In the genomic region with DNA sequence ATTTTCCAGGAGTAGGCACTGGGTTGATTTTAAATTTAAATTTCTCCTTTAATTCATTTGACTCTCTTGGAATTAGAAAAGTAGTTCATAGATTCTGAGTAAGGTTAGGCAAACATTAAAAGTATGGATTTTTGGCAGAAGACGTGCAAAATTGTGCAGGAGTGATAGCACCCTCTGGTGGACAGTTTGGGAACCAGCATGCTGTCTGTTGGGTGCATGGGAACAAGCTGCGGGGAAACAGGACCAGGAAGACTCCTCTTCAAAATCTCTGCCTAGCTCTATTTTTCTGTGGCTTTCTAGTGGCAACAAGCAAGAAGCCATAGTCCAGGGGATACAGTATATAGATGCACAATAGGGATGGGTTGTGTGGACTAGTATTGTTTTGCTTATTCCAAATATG, we compare ENCODE assay signal across 8 mouse cellular contexts. TPM values are rescaled to one million over a fixed set of nuclear protein-coding genes. Genes with fewer than 3 reads are reported as not detected.
DNase-seq lines count a peak whose midpoint lies in the region; TF ChIP-seq lines count a peak whose summit lies in the region.
"Had no signal": no experiment of that assay in that cellular context is flagged by ENCODE, and none has a peak within 500 bp of the region (broad histone marks: within the 10 kb centered on the region; RNA-seq: fewer than 3 reads in every experiment).

No protein-coding gene starts in this region.

- no peaks in the 10 kb centered on the region for H3K9me3 ChIP-seq in ES-Bruce4 (replicated peaks; ENCODE audit: control insufficient read depth, insufficient read depth, low read length, poor library complexity, severe bottlenecking)
- H3K9me3 ChIP-seq: liver, embryonic 15.5 days had no signal

- H3K9ac ChIP-seq in ES-Bruce4 (ENCODE audit: low read depth, poor library complexity, severe bottlenecking) = no peak overlapping the region
- H3K9ac ChIP-seq: liver, embryonic 15.5 days had no signal

- H3K36me3 ChIP-seq in C2C12 (ENCODE audit: control insufficient read depth, insufficient read depth) = no peaks in the 10 kb centered on the region
- H3K36me3 ChIP-seq in ES-Bruce4 (ENCODE audit: control insufficient read depth, insufficient read depth, low read length, poor library complexity, severe bottlenecking) = no peaks in the 10 kb centered on the region
- H3K36me3 ChIP-seq in small intestine, adult 2 months (ENCODE audit: control insufficient read depth, insufficient read depth, low read length) = no peaks in the 10 kb centered on the region
- H3K36me3 ChIP-seq: liver, embryonic 15.5 days had no signal

- peak; percentile 72 for DNase-seq in c-Kit-positive CD71-positive TER-119-positive erythroid progenitor cells, embryonic 14.5 days (ENCODE audit: low spot score)
- DNase-seq in frontal cortex, postnatal 36 days (ENCODE audit: low spot score in 2 of 2) = peak; percentile 74 to 84
- DNase-seq in layer of hippocampus, adult 11-12 months (ENCODE audit: low spot score) = peak; percentile 81
- DNase-seq in lung, postnatal 14 days = peak; percentile 81

- H3K79me2 ChIP-seq in C2C12 (ENCODE audit: control insufficient read depth, insufficient read depth) = peaks cover 17% of the 10 kb centered on the region

- 1% methylated on average over 2 of the region's 2 CpGs for WGBS in small intestine, adult 2 months

- H3K4me1 ChIP-seq in ES-Bruce4 (ENCODE audit: control insufficient read depth, insufficient read depth, low read length) = peaks cover 3% of the 10 kb centered on the region
- peaks cover 20% of the 10 kb centered on the region for H3K4me1 ChIP-seq in small intestine, adult 2 months (ENCODE audit: control insufficient read depth, insufficient read depth, insufficient read length, low read length)

- TF ChIP-seq EP300 in ES-Bruce4 (IDR thresholded peaks at IDR 0.05; ENCODE audit: insufficient read depth, low read depth, low read length) = no peak

- no peak overlapping the region for H3K27ac ChIP-seq in ES-Bruce4 (ENCODE audit: insufficient read depth, low read length)
- H3K27ac ChIP-seq in small intestine, adult 2 months (ENCODE audit: insufficient read depth, low read depth, low read length) = no peak overlapping the region
- H3K27ac ChIP-seq: liver, embryonic 15.5 days had no signal

- H3K79me3 ChIP-seq in C2C12 (ENCODE audit: low read depth) = peaks cover 13% of the 10 kb centered on the region

- TF ChIP-seq CTCF in C2C12 (IDR thresholded peaks at IDR 0.05; ENCODE audit: control insufficient read depth, insufficient read depth, insufficient read length) (peak; percentile 76), ES-Bruce4 (IDR thresholded peaks at IDR 0.05; ENCODE audit: low read depth, low read length) (peak; percentile 73)
- peak; percentile 91; the same call in 1 of the 2 replicates for TF ChIP-seq CTCF in small intestine, adult 2 months (IDR thresholded peaks at IDR 0.05; ENCODE audit: extremely low read depth, insufficient read length, insufficient replicate concordance, low read depth, low read length)

- no peak overlapping the region for H3K4me3 ChIP-seq in C2C12 (ENCODE audit: insufficient read depth, poor library complexity, severe bottlenecking)
- H3K4me3 ChIP-seq in ES-Bruce4 (ENCODE audit: low read depth, low read length) = no peak overlapping the region
- H3K4me3 ChIP-seq in small intestine, adult 2 months (ENCODE audit: low read depth, low read length) = no peak overlapping the region
- H3K4me3 ChIP-seq: liver, embryonic 15.5 days had no signal

- H3K27me3 ChIP-seq in C2C12 (ENCODE audit: control insufficient read depth, insufficient read depth, insufficient read length) = no peaks in the 10 kb centered on the region
- no peaks in the 10 kb centered on the region for H3K27me3 ChIP-seq in ES-Bruce4 (ENCODE audit: control insufficient read depth, insufficient read depth, low read length, poor library complexity, severe bottlenecking)
- H3K27me3 ChIP-seq in small intestine, adult 2 months (ENCODE audit: control insufficient read depth, insufficient read depth, low read length) = no peaks in the 10 kb centered on the region
- H3K27me3 ChIP-seq: liver, embryonic 15.5 days had no signal

- no peak for TF ChIP-seq POLR2A in ES-Bruce4 (IDR thresholded peaks at IDR 0.05; ENCODE audit: insufficient read depth, low read length)
- TF ChIP-seq POLR2A in small intestine, adult 2 months (IDR thresholded peaks at IDR 0.05; ENCODE audit: low read depth, low read length) = no peak

- no peak overlapping the region for H3ac ChIP-seq in C2C12 (ENCODE audit: control insufficient read depth, insufficient read length, low read depth)

TF ChIP-seq in C2C12, 6 proteins besides CTCF, POLR2A, EP300 and RAD21:
- TF ChIP-seq MAX (IDR thresholded peaks at IDR 0.05) (peak; percentile 68), MYOG (IDR thresholded peaks at IDR 0.05; ENCODE audit: control insufficient read depth, extremely low read depth, insufficient read length) (no peak), CEBPB (IDR thresholded peaks at IDR 0.05; ENCODE audit: low read depth) (no peak), MYOD1 (IDR thresholded peaks at IDR 0.05; ENCODE audit: control insufficient read depth, insufficient read length, low read depth) (no peak)

RNA-seq across cellular contexts. Expression of a gene that starts 3.3 kb away (rescaled TPM):
- polyA plus RNA-seq in C2C12 (2012; fragmentation: generic; extraction: Trizol) (not detected), ES-Bruce4 (2011; ENCODE audit: insufficient read depth, insufficient read length, low read depth, missing spikeins) (not detected in 2 replicates)
- polyA plus RNA-seq in small intestine, adult 2 months (2012; rRNA removed) = 0.96 TPM in 1 of 2 replicates, not detected in the other

RNA-seq across cellular contexts. Expression of a gene that starts 4.8 kb away (rescaled TPM):
- 7.4 TPM for polyA plus RNA-seq in C2C12 (2012; fragmentation: generic; extraction: Trizol)
- 6.1 TPM in 2 replicates for polyA plus RNA-seq in ES-Bruce4 (2011; ENCODE audit: insufficient read depth, insufficient read length, low read depth, missing spikeins)
- polyA plus RNA-seq in small intestine, adult 2 months (2012; rRNA removed) = 4.2 and 4.7 TPM in 2 replicates

RNA-seq across cellular contexts. Expression of a gene that starts 12.8 kb away (rescaled TPM):
- polyA plus RNA-seq in C2C12 (2012; fragmentation: generic; extraction: Trizol) = 39.6 TPM
- polyA plus RNA-seq in ES-Bruce4 (2011; ENCODE audit: insufficient read depth, insufficient read length, low read depth, missing spikeins) = 17.9 and 19.8 TPM in 2 replicates
- 9.9 and 11.2 TPM in 2 replicates for polyA plus RNA-seq in small intestine, adult 2 months (2012; rRNA removed)

RNA-seq across cellular contexts. Expression of a gene that starts 35.2 kb away (rescaled TPM):
- 102 TPM for polyA plus RNA-seq in C2C12 (2012; fragmentation: generic; extraction: Trizol)
- 18.3 and 18.4 TPM in 2 replicates for polyA plus RNA-seq in ES-Bruce4 (2011; ENCODE audit: insufficient read depth, insufficient read length, low read depth, missing spikeins)
- polyA plus RNA-seq in small intestine, adult 2 months (2012; rRNA removed) = 7.1 and 13.0 TPM in 2 replicates

RNA-seq across cellular contexts. Expression of a gene that starts 56.3 kb away (rescaled TPM):
- polyA plus RNA-seq in C2C12 (2012; fragmentation: generic; extraction: Trizol) (0.01 TPM), ES-Bruce4 (2011; ENCODE audit: insufficient read depth, insufficient read length, low read depth, missing spikeins) (0.49 and 1.2 TPM in 2 replicates)
- not detected in 2 replicates for polyA plus RNA-seq in small intestine, adult 2 months (2012; rRNA removed)
